Mouse (Mus musculus) neural tube, embryonic 12.5 days (tissue): ENCODE measurements around the gene Slc25a5. TPM values are rescaled to one million over a fixed set of nuclear protein-coding genes. Genes with fewer than 3 reads are reported as not detected.

Experiments used
- polyA plus RNA-seq: library from polyadenylated mRNA; unstranded; fragments of >200 nt; fragmentation: Nextera tagmentation; extraction: Ambion mirVana; gene quantifications from 2 replicates; pipeline ENCODE4 v1.2.1, GENCODE M21; 2016

The Slc25a5 gene
- polyA plus RNA-seq, 1 experiment from 2014 or later: 624 TPM

Other genes with a start within 250 kb of the Slc25a5 start
- gene Pgrmc1, start 197.4 kb upstream of the Slc25a5 start, polyA plus RNA-seq: 393 TPM in 2 replicates
- gene Akap17b, start 150.3 kb upstream of the Slc25a5 start, polyA plus RNA-seq: 4.0 and 4.2 TPM in 2 replicates
- 0.72 and 1.4 TPM in 2 replicates for gene Slc25a43, start 52.0 kb upstream of the Slc25a5 start, polyA plus RNA-seq
- gene Ube2a, start 78.2 kb downstream of the Slc25a5 start, polyA plus RNA-seq: 114 and 123 TPM in 2 replicates
- gene C330007P06Rik, start 78.5 kb downstream of the Slc25a5 start, polyA plus RNA-seq: 30.0 and 30.7 TPM in 2 replicates
- 9.6 and 9.9 TPM in 2 replicates for gene Nkrf, start 107.2 kb downstream of the Slc25a5 start, polyA plus RNA-seq
- 63.8 and 65.5 TPM in 2 replicates for gene Sept6, start 196.1 kb downstream of the Slc25a5 start, polyA plus RNA-seq